Mouse (Mus musculus): ENCODE measurements around the gene Nop14.
A peak's percentile ranks its signal among the peaks of the same experiment; 100 is the strongest.

Gene Nop14

GRCm38 (mm10) chr5:34659686-34660590, at the start of gene Nop14, which contains the start of gene Grk4:
Gene Nop14 (minus strand): TSS chr5:34660148.
Gene Grk4 (plus strand): TSS chr5:34660379.
- DNase-seq, result peak; percentile 99

GRCm38 (mm10) chr5:34708436-34708835, 48.5 kb upstream of the Nop14 start:
- DNase-seq, result no peak

GRCm38 (mm10) chr5:34695521-34695920, 35.6 kb upstream of the Nop14 start:
- no peak for DNase-seq

- no peak for DNase-seq
These were observed 32.8 kb upstream of the Nop14 start for GRCm38 (mm10) chr5:34692782-34693181.

GRCm38 (mm10) chr5:34689868-34690267, 29.9 kb upstream of the Nop14 start:
- no peak for DNase-seq

- DNase-seq, result no peak
These were observed 10.3 kb upstream of the Nop14 start for GRCm38 (mm10) chr5:34670280-34670679.

GRCm38 (mm10) chr5:34669493-34669892, 9.5 kb upstream of the Nop14 start:
- no peak for DNase-seq

GRCm38 (mm10) chr5:34663231-34663630, 3.3 kb upstream of the Nop14 start:
- DNase-seq, result no peak

- no peak for DNase-seq
These were observed 2.0 kb upstream of the Nop14 start for GRCm38 (mm10) chr5:34661909-34662308.

- DNase-seq, result no peak
These were observed 713 bp upstream of the Nop14 start for GRCm38 (mm10) chr5:34660591-34661130.

- no peak for DNase-seq
These were observed 2.4 kb downstream of the Nop14 start for GRCm38 (mm10) chr5:34657556-34657955.

- no peak for DNase-seq
These were observed 5.1 kb downstream of the Nop14 start for GRCm38 (mm10) chr5:34654881-34655280.

GRCm38 (mm10) chr5:34652961-34653360, 7.0 kb downstream of the Nop14 start:
- no peak for DNase-seq

GRCm38 (mm10) chr5:34647581-34647980, 12.4 kb downstream of the Nop14 start:
- peak; percentile 60 for DNase-seq

- DNase-seq, result peak; percentile 49
These were observed 17.0 kb downstream of the Nop14 start for GRCm38 (mm10) chr5:34642932-34643331.

GRCm38 (mm10) chr5:34641991-34642390, 18.0 kb downstream of the Nop14 start:
- no peak for DNase-seq

GRCm38 (mm10) chr5:34637591-34638156, 22.3 kb downstream of the Nop14 start:
- DNase-seq, result no peak

GRCm38 (mm10) chr5:34636481-34637287, 23.3 kb downstream of the Nop14 start, which contains the start of gene Mfsd10:
Gene Mfsd10 (minus strand): TSS chr5:34637212.
- DNase-seq, result peak; percentile 81

GRCm38 (mm10) chr5:34635665-34636192, 24.2 kb downstream of the Nop14 start:
- peak; percentile 59 for DNase-seq

- no peak for DNase-seq
These were observed 25.1 kb downstream of the Nop14 start for GRCm38 (mm10) chr5:34634746-34635400.

- DNase-seq, result no peak
These were observed 26.3 kb downstream of the Nop14 start for GRCm38 (mm10) chr5:34633641-34634040.

GRCm38 (mm10) chr5:34632996-34633395, 27.0 kb downstream of the Nop14 start:
- no peak for DNase-seq
